Mouse (Mus musculus) embryonic facial prominence, embryonic 11.5 days (tissue): ENCODE data around the gene Gzmk. TPM values are rescaled to one million over a fixed set of nuclear protein-coding genes. Genes with fewer than 3 reads are reported as not detected.
A peak's percentile ranks its signal among the peaks of the same experiment; 100 is the strongest.

ENCODE experiments used
- ATAC-seq: fragments of 200-750 bp; cut with Nextera tagmentation; replicated peaks from 2 replicates; pipeline ENCODE4 v1.8.0; 2017; ENCODE audit warnings: low read depth; ENCODE audit not compliant: insufficient number of reproducible peaks, low FRiP score, low TSS enrichment
- DNase-seq: peaks from one replicate; pipeline ENCODE4 v3.0.0-alpha.2; 2015; ENCODE audit warnings: low spot score
- H3K27ac ChIP-seq: fragments of 300-500 bp; sonication (generic); replicated peaks from 2 replicates; pipeline ENCODE4 v1.5.1; 2014; ENCODE audit warnings: mild to moderate bottlenecking, low read depth, low read length, control low read depth
- H3K27me3 ChIP-seq: fragments of 300-500 bp; sonication (generic); 2 replicates; pipeline ENCODE4 v1.6.1; 2014; ENCODE audit warnings: mild to moderate bottlenecking, low read length, moderate library complexity, mixed read lengths; ENCODE audit not compliant: control insufficient read depth, insufficient read depth
- H3K36me3 ChIP-seq: fragments of 300-500 bp; sonication (generic); replicated peaks from 2 replicates; pipeline ENCODE4 v1.6.1; 2014; ENCODE audit warnings: low read depth, mild to moderate bottlenecking, low read length, moderate library complexity, mixed read lengths; ENCODE audit not compliant: control insufficient read depth, insufficient read depth
- H3K4me1 ChIP-seq: fragments of 300-500 bp; sonication (generic); 2 replicates; pipeline ENCODE4 v1.6.1; 2014; ENCODE audit warnings: low read length, mixed read lengths; ENCODE audit not compliant: control insufficient read depth, insufficient read depth
- H3K4me2 ChIP-seq: fragments of 300-500 bp; sonication (generic); 2 replicates; pipeline ENCODE4 v1.6.1; 2014; ENCODE audit warnings: low read depth, mild to moderate bottlenecking, control low read depth, low read length, moderate library complexity
- H3K4me3 ChIP-seq: fragments of 300-500 bp; sonication (generic); 2 replicates; pipeline ENCODE4 v1.5.1; 2014; ENCODE audit warnings: low read depth, low read length, control low read depth
- H3K9ac ChIP-seq: fragments of 300-500 bp; sonication (generic); replicated peaks from 2 replicates; pipeline ENCODE4 v1.6.1; 2014; ENCODE audit warnings: mild to moderate bottlenecking, control low read depth, low read length
- H3K9me3 ChIP-seq: fragments of 300-500 bp; sonication (generic); replicated peaks from 2 replicates; pipeline ENCODE4 v1.6.1; 2016; ENCODE audit warnings: mild to moderate bottlenecking, low read length, inconsistent platforms, mixed read lengths; ENCODE audit not compliant: control insufficient read depth
- WGBS: fragments of 180-500 bp; shearing (Covaris S2); extraction: QIAGEN DNeasy Blood & Tissue Kit; methylation state at CpG from one replicate; pipeline ENCODE4 v1.1.7; 2014; 5-methylcytosine and 5-hydroxymethylcytosine counted together
- polyA plus RNA-seq: library from polyadenylated mRNA; unstranded; fragments of >200 nt; fragmentation: Nextera tagmentation; extraction: Ambion mirVana; gene quantifications from 2 replicates; pipeline ENCODE4 v1.2.1, GENCODE M21; 2014

Gene Gzmk
- polyA plus RNA-seq = not detected in 2 replicates

- H3K4me1 ChIP-seq = no peaks in the 10 kb centered on the region
These were observed at the start of gene Gzmk for GRCm38 (mm10) chr13:113225811-113226210. TSS of gene Gzmk (minus strand) at chr13:113225908.

GRCm38 (mm10) chr13:113271189-113271588 lies 45.5 kb upstream of the Gzmk start:
- Histone ChIP-seq H3K27ac (no peak overlapping the region), H3K4me2 (no peak overlapping the region), H3K9me3 (no peaks in the 10 kb centered on the region), H3K27me3 (no peaks in the 10 kb centered on the region), H3K36me3 (no peaks in the 10 kb centered on the region), H3K4me3 (no peak overlapping the region), H3K9ac (no peak overlapping the region), H3K4me1 (no peaks in the 10 kb centered on the region)
- WGBS = 87% methylated on average over 8 of the region's 8 CpGs
- DNase-seq (no peak), ATAC-seq (no peak)

More at GRCm38 (mm10) chr13:113225811-113226210, at the start of gene Gzmk:
- Histone ChIP-seq H3K36me3 (no peaks in the 10 kb centered on the region), H3K4me2 (no peak within 1 kb of the TSS), H3K9me3 (no peaks in the 10 kb centered on the region), H3K9ac (no peak within 1 kb of the TSS), H3K4me3 (no peak within 1 kb of the TSS), H3K27me3 (no peaks in the 10 kb centered on the region), H3K27ac (no peak within 1 kb of the TSS)
- DNase-seq = peak; percentile 44
- ATAC-seq = no peak
- WGBS = 59% methylated on average over 7 of the region's 7 CpGs

GRCm38 (mm10) chr13:113269777-113270776 lies 44.4 kb upstream of the Gzmk start:
- H3K9ac ChIP-seq = no peak overlapping the region
- H3K36me3 ChIP-seq = no peaks in the 10 kb centered on the region

GRCm38 (mm10) chr13:113267204-113267603 lies 41.5 kb upstream of the Gzmk start:
- no peaks in the 10 kb centered on the region for H3K9me3 ChIP-seq
- no peak overlapping the region for H3K4me3 ChIP-seq
- no peak overlapping the region for H3K27ac ChIP-seq
- no peaks in the 10 kb centered on the region for H3K4me1 ChIP-seq
- no peak for ATAC-seq
- H3K36me3 ChIP-seq = no peaks in the 10 kb centered on the region
- H3K9ac ChIP-seq = no peak overlapping the region
- WGBS = 91% methylated on average over 3 of the region's 3 CpGs
- no peak for DNase-seq
- no peak overlapping the region for H3K4me2 ChIP-seq
- no peaks in the 10 kb centered on the region for H3K27me3 ChIP-seq

More at GRCm38 (mm10) chr13:113269777-113270776, 44.4 kb upstream of the Gzmk start:
- 47% methylated on average over 18 of the region's 18 CpGs for WGBS
- Histone ChIP-seq H3K27me3 (no peaks in the 10 kb centered on the region), H3K27ac (no peak overlapping the region), H3K4me1 (no peaks in the 10 kb centered on the region), H3K4me3 (no peak overlapping the region), H3K4me2 (no peak overlapping the region), H3K9me3 (no peaks in the 10 kb centered on the region)
- DNase-seq = peak; percentile 89
- peak; percentile 46; the same call in 1 of the 2 replicates for ATAC-seq

GRCm38 (mm10) chr13:113266495-113266951 lies 40.8 kb upstream of the Gzmk start:
- no peak overlapping the region for H3K4me3 ChIP-seq
- no peaks in the 10 kb centered on the region for H3K27me3 ChIP-seq
- no peak overlapping the region for H3K9ac ChIP-seq
- H3K27ac ChIP-seq = no peak overlapping the region
- ATAC-seq (no peak), DNase-seq (peak; percentile 90)
- no peak overlapping the region for H3K4me2 ChIP-seq
- WGBS = 29% methylated on average over 9 of the region's 9 CpGs
- H3K9me3 ChIP-seq = no peaks in the 10 kb centered on the region
- H3K36me3 ChIP-seq = no peaks in the 10 kb centered on the region
- H3K4me1 ChIP-seq = no peaks in the 10 kb centered on the region

GRCm38 (mm10) chr13:113265257-113265656 lies 39.5 kb upstream of the Gzmk start:
- no peak for ATAC-seq
- WGBS = 29% methylated on average over 13 of the region's 13 CpGs
- Histone ChIP-seq H3K27ac (no peak overlapping the region), H3K27me3 (no peaks in the 10 kb centered on the region), H3K9me3 (no peaks in the 10 kb centered on the region), H3K4me3 (no peak overlapping the region), H3K4me2 (no peak overlapping the region), H3K9ac (no peak overlapping the region), H3K4me1 (no peaks in the 10 kb centered on the region), H3K36me3 (no peaks in the 10 kb centered on the region)
- DNase-seq = peak; percentile 80

- no peak for ATAC-seq
- 89% methylated on average over 12 of the region's 12 CpGs for WGBS
- no peaks in the 10 kb centered on the region for H3K9me3 ChIP-seq
- no peak overlapping the region for H3K4me3 ChIP-seq
- no peak for DNase-seq
- no peaks in the 10 kb centered on the region for H3K27me3 ChIP-seq
- no peak overlapping the region for H3K9ac ChIP-seq
- H3K4me2 ChIP-seq = no peak overlapping the region
- H3K36me3 ChIP-seq = no peaks in the 10 kb centered on the region
- no peak overlapping the region for H3K27ac ChIP-seq
- H3K4me1 ChIP-seq = no peaks in the 10 kb centered on the region
These were observed 37.1 kb upstream of the Gzmk start for GRCm38 (mm10) chr13:113262822-113263221.

GRCm38 (mm10) chr13:113259237-113259636 lies 33.5 kb upstream of the Gzmk start:
- Histone ChIP-seq H3K9me3 (no peaks in the 10 kb centered on the region), H3K4me2 (no peak overlapping the region), H3K4me1 (no peaks in the 10 kb centered on the region), H3K9ac (no peak overlapping the region), H3K4me3 (no peak overlapping the region), H3K27ac (no peak overlapping the region), H3K27me3 (no peaks in the 10 kb centered on the region), H3K36me3 (no peaks in the 10 kb centered on the region)
- WGBS = 89% methylated on average over 5 of the region's 5 CpGs
- DNase-seq = no peak
- ATAC-seq = no peak
